Mouse (Mus musculus): ENCODE data around the gene Uaca.
"Not testable (repeated sequence)": the region's sequence is repeated elsewhere in the genome, so short reads cannot be mapped to it uniquely, and the experiment has no call there.

Uaca gene

DNA sequence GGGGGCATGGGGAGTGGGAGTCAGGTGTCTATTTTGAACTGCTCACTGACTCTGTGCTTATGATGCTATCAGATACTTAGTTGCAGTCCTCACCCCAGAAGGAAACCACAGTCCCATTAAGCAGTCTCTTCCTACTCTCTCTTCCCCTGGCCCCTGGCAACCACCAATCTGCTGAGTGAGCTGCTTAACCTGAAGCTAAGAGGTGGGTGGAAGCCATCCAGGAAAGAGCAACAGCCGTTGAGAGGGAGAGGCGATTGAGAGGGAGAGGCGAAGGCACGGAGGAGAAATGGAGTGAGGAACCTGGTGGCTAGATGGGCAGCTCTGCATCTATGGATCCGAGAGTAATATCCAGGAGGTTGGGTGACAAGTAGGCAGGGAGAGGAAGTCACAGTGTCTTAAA lies 13.7 kb downstream of the Uaca start:
- DNase-seq (ENCODE audit: low read depth, low spot score), result no peak
- Histone ChIP-seq H3K36me3 (ENCODE audit: control insufficient read depth, insufficient read depth, low read length, poor library complexity, severe bottlenecking) (no peaks in the 10 kb centered on the region), H3K27me3 (ENCODE audit: control insufficient read depth, insufficient read depth, low read length, poor library complexity, severe bottlenecking) (no peaks in the 10 kb centered on the region)

DNA sequence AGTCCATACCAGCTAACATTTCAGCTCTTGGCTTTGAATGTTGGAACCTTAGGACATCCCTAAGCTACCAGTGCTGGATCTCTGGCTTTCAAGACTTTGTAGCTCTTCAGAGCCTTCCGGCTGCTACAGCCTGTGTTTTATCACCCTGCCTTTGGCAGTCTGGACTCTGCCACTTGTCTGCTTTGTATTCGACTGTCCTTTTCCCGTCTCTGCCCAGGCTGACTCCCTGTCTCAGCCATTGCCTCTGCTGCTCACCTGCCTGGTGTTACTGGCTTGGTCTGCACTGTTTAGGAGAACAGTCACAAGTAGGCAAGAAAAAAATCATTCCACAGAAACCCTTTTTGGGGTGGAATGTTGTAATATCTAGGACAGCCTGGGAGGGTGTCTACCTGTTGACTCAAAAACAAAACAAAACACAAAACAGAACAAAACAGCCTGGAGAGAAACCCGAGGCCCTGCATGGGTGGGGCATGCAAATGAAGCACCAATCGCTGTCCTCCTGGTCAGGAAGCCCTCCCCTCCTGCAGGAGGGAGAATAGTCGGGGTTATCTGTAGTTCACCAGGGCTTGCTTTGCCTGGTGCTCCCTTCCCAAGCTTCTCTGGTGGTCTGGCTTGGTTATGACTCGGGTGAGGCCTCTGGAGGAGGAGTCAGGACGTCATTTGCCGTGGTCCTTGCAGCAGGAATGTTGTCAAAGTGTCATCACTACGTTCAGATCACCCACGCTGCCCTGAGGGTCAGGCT lies 19.0 kb downstream of the Uaca start:
- DNase-seq (ENCODE audit: low read depth, low spot score), result peak; percentile 22
- no peaks in the 10 kb centered on the region for H3K36me3 ChIP-seq (ENCODE audit: control insufficient read depth, insufficient read depth, low read length, poor library complexity, severe bottlenecking)

DNA sequence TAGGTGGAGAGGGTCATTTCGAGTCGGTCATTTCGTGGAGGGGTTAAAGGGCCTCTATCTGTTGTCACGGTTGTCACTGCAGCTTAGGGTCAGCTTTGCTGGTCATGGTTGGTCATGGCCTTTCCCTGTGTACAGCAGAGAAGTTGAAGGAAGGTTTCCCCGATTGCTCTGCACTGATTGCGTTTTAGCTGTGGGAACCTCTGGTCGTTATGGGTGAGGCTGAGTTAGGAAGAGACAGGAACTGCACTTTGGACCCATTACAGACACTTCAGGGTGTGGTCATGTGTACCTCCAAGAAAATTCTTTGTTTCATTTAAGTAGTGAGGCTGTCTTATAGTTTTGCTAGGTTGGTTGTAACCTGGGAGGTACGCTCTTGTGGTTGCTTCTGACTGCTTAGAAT lies 21.2 kb downstream of the Uaca start:
- DNase-seq (ENCODE audit: low read depth, low spot score), result no peak
- no peaks in the 10 kb centered on the region for H3K27me3 ChIP-seq (ENCODE audit: control insufficient read depth, insufficient read depth, low read length, poor library complexity, severe bottlenecking)

More for the DNA sequence above, 19.0 kb downstream of the Uaca start:
- no peaks in the 10 kb centered on the region for H3K27me3 ChIP-seq (ENCODE audit: control insufficient read depth, insufficient read depth, low read length, poor library complexity, severe bottlenecking)

DNA sequence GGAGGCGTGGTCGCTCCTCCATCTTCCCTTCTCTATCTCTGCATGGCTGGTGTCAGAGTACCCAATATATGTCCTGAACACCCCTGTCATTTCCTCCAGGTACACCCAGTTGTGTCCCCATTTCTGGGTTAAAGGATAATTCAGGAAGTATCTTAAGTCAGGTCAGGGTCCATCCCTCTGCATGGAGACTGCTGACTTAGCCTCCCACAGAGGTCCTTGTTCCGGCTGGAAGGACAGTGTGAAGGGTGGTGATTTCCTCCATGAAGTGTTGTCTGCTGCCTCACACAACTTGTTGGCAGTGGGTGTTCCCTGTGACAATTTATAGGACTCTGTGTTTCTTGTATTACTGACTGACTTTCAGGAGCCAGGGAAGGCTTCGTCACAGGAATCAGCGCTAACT lies 23.2 kb downstream of the Uaca start:
- Histone ChIP-seq H3K36me3 (ENCODE audit: control insufficient read depth, insufficient read depth, low read length, poor library complexity, severe bottlenecking) (no peaks in the 10 kb centered on the region), H3K27me3 (ENCODE audit: control insufficient read depth, insufficient read depth, low read length, poor library complexity, severe bottlenecking) (no peaks in the 10 kb centered on the region)
- no peak for DNase-seq (ENCODE audit: low read depth, low spot score)

More for the DNA sequence above, 21.2 kb downstream of the Uaca start:
- H3K36me3 ChIP-seq (ENCODE audit: control insufficient read depth, insufficient read depth, low read length, poor library complexity, severe bottlenecking), result no peaks in the 10 kb centered on the region

DNA sequence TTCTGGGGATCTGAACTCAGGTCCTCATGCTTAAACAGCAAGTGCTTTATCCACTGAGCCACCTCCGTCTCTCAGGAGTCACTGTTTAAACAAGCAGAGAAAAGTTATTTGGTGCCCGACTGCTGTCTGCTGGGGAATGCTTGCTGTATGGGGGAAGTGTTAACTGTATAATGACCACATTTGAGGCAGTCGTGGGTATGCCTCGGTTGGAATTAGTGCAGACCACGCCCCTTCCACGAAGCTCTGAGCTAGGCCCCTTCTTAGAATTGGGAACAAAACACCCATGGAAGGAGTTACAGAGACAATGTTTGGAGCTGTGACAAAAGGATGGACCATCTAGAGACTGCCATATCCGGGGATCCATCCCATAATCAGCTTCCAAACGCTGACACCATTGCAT lies 24.2 kb downstream of the Uaca start:
- DNase-seq (ENCODE audit: low read depth, low spot score); H3K27me3 ChIP-seq (ENCODE audit: control insufficient read depth, insufficient read depth, low read length, poor library complexity, severe bottlenecking); H3K36me3 ChIP-seq (ENCODE audit: control insufficient read depth, insufficient read depth, low read length, poor library complexity, severe bottlenecking): not testable (repeated sequence)

DNA sequence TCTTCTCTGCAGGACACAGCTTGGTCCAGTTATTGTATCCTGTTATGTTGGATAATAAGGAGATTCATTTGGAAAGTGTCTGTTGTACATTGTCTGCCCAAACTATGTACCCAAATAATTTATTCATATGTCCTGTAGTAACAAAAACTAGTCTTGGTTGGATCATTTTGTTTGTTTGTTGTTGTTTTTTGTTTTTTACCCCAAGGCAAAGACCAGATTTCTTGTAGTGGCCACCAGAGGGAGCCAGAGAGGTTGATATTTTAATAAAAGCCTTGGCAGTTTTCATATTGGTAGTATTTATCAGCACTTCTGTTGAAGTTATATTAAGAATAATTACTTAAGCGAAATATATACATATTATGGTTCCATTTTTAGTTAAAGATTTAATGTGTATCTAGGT lies 25.0 kb downstream of the Uaca start:
- peak; percentile 68 for DNase-seq (ENCODE audit: low read depth, low spot score)
- H3K27me3 ChIP-seq (ENCODE audit: control insufficient read depth, insufficient read depth, low read length, poor library complexity, severe bottlenecking), result no peaks in the 10 kb centered on the region
- H3K36me3 ChIP-seq (ENCODE audit: control insufficient read depth, insufficient read depth, low read length, poor library complexity, severe bottlenecking), result no peaks in the 10 kb centered on the region

DNA sequence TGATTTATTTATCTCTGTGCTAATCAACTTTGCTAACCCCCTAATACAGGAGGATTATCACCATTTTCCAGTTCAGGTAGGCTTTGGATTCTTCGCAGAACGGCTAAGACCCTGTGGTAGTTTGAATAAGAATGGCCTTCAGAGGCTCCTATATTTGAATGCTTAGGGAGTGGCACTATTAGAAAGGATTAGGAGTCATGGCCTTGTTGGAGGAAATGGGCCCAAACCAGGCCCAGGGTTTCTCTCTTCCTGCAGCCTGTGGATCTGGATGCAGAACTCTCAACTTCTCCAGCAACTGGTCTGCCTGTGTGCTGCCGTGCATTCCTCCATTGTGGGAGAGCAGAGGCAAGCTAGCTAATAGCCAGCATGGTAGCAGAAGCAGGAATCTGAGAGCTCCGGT lies 27.2 kb downstream of the Uaca start:
- H3K27me3 ChIP-seq (ENCODE audit: control insufficient read depth, insufficient read depth, low read length, poor library complexity, severe bottlenecking), result no peaks in the 10 kb centered on the region
- no peaks in the 10 kb centered on the region for H3K36me3 ChIP-seq (ENCODE audit: control insufficient read depth, insufficient read depth, low read length, poor library complexity, severe bottlenecking)
- no peak for DNase-seq (ENCODE audit: low read depth, low spot score)

DNA sequence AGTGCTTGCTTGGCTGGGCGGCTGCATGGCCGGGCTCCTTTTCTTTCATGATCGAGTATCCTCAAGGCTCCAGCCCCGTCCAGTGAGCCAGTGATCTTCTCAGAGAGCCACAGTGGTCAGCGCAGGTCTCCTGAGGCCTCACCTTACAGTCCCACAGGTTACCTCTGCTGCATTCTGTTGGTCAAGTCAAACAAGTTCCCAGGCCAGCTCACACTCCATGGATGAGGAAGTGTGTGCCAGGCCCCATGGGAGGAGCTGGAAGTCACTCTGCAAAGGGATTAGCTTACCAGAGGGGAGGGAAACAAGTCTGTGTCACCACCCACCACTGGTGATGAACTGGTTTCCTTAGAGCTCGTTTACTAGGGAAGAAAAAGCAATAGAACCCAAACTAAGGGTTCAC lies 28.3 kb downstream of the Uaca start:
- DNase-seq (ENCODE audit: low read depth, low spot score), result no peak
- Histone ChIP-seq H3K27me3 (ENCODE audit: control insufficient read depth, insufficient read depth, low read length, poor library complexity, severe bottlenecking) (no peaks in the 10 kb centered on the region), H3K36me3 (ENCODE audit: control insufficient read depth, insufficient read depth, low read length, poor library complexity, severe bottlenecking) (no peaks in the 10 kb centered on the region)

DNA sequence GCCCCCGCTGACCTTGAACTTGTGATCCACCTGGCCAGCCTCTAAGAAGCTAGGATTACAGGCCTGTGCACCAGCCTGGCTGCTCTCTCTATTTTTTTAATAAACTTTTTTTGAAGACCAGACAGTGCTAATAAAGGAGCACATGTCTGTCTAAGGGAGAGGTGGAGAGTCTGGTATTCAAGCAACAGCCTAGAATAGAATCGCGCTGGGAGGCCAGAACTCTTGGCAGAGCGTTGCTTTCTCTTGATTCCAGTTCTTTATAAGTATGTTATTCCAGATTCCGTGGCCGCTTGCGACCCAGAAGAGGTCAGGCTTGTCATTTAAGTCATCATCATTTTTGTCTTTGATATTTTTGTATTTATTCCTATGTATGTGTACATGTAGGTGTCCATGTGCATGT lies 31.2 kb downstream of the Uaca start:
- Histone ChIP-seq H3K36me3 (ENCODE audit: control insufficient read depth, insufficient read depth, low read length, poor library complexity, severe bottlenecking) (no peaks in the 10 kb centered on the region), H3K27me3 (ENCODE audit: control insufficient read depth, insufficient read depth, low read length, poor library complexity, severe bottlenecking) (no peaks in the 10 kb centered on the region)
- DNase-seq (ENCODE audit: low read depth, low spot score), result no peak

DNA sequence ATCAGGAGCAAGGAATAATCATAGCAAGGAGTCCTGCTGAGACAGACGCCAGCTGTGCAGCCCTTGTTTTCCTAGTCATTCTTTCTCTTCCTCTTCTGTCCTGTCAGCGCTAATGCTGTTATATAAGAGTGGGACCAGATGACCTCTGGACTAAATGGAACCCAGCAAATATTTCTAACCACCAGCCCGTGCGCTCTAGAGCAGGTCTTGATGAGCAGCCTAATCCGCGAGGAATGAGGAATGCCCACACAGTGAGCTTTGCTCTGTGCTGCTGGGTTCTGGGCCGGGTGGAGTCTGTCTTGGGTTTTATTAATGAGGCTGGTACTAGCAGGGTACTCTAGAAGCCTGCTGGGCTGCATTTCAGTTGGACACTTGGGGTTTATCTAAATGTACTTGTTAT lies 32.4 kb downstream of the Uaca start:
- no peak for DNase-seq (ENCODE audit: low read depth, low spot score)
- H3K27me3 ChIP-seq (ENCODE audit: control insufficient read depth, insufficient read depth, low read length, poor library complexity, severe bottlenecking), result no peaks in the 10 kb centered on the region
- H3K36me3 ChIP-seq (ENCODE audit: control insufficient read depth, insufficient read depth, low read length, poor library complexity, severe bottlenecking), result no peaks in the 10 kb centered on the region

DNA sequence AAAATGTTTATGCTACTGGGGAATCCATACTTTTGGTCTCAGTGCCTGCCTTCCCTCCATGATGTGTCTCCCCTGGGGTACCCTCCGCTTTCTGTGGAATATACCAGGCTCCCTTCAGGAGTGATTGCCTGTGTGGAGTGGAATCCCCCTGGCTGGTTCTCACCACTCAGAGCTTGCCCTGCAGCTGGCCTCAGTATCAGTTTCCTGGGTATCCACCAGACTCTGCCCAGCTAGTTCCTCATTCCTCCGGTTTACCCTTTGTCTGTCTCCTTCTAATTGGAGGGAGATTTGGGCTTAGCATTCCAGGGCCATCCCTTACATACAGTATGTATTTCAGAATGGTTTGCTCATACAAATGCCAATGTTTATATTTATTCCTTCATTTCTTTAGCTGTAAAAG lies 33.9 kb downstream of the Uaca start:
- no peak for DNase-seq (ENCODE audit: low read depth, low spot score)
- Histone ChIP-seq H3K27me3 (ENCODE audit: control insufficient read depth, insufficient read depth, low read length, poor library complexity, severe bottlenecking) (no peaks in the 10 kb centered on the region), H3K36me3 (ENCODE audit: control insufficient read depth, insufficient read depth, low read length, poor library complexity, severe bottlenecking) (no peaks in the 10 kb centered on the region)

DNA sequence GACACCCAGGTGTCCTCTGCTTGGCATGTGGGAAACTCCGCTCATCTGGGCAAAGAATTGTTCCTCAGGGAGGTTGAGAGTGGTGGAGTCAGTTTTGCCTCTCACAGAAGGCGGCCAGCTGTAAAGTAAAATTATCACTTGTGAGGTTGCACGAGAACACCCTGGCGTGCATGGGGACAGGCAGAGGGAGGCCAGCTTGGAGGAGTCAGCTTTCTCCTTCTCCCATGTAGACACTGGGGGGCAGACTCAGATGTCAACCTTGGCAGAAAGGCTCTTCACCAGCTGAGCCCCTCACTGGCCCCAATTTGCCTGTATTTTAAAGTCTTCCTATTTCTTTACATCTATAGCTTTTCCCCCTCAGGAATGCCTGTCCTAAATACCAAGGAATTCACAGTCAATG lies 35.3 kb downstream of the Uaca start:
- no peak for DNase-seq (ENCODE audit: low read depth, low spot score)
- Histone ChIP-seq H3K27me3 (ENCODE audit: control insufficient read depth, insufficient read depth, low read length, poor library complexity, severe bottlenecking) (no peaks in the 10 kb centered on the region), H3K36me3 (ENCODE audit: control insufficient read depth, insufficient read depth, low read length, poor library complexity, severe bottlenecking) (no peaks in the 10 kb centered on the region)

DNA sequence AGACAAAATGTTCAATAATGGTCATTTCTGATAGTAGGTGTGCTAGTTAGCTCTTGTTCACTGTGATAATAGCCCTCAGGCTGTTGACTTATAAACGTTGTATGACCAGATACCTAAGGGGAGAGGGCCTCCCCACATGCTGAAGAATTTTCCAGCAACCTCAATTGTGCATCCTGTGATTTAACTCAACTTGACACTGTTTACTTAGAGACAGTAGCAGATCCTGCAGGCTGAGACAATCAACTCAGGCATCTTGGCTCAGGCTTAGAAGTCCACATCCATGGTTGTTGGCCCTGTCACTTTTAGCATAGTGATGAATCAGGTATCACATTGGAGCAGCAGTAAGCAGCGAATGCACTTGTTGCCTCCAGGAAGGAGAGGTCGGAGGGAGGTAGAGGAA lies 35.7 kb downstream of the Uaca start:
- DNase-seq (ENCODE audit: low read depth, low spot score), result no peak
- Histone ChIP-seq H3K27me3 (ENCODE audit: control insufficient read depth, insufficient read depth, low read length, poor library complexity, severe bottlenecking) (no peaks in the 10 kb centered on the region), H3K36me3 (ENCODE audit: control insufficient read depth, insufficient read depth, low read length, poor library complexity, severe bottlenecking) (no peaks in the 10 kb centered on the region)

DNA sequence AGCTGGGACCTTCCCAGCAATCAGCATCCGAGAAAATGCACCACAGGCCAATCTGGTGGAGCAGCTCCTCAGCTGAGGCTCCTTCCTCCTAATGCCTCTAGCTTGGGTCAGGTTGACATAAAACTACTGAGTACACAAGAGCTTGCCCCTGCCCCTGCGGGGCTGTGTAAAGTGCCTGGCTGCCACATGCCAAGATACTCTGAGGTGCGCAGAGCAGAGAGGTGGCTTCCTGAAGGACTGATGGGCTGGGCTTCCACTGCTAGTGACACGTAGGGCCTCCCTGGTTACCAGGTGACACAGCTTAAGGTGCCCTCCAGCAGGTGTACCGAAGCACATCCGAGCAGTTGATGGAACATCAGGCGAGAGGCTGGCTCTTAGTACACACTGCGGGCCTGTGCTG lies 37.9 kb downstream of the Uaca start:
- no peak for DNase-seq (ENCODE audit: low read depth, low spot score)
- H3K36me3 ChIP-seq (ENCODE audit: control insufficient read depth, insufficient read depth, low read length, poor library complexity, severe bottlenecking), result no peaks in the 10 kb centered on the region
- no peaks in the 10 kb centered on the region for H3K27me3 ChIP-seq (ENCODE audit: control insufficient read depth, insufficient read depth, low read length, poor library complexity, severe bottlenecking)

DNA sequence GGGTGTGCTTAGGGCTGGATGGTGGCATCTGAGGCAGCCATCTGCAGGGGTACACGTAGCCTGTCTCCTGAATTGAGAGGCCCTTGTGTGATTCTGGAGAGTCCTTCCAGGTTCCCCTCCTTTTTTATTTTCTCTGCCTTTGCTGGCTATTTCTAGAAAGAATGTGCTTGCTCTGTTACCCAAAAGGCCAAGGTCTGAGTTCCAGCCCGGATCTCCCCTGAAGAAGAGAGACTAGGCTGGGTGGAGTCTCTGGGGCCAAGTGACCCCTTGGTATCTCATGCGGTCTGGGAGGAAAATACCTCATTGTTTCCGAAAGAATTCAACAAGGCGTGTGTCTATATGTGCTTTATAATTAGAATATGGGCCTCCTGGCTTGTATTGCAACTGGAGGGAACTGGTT lies 41.8 kb downstream of the Uaca start:
- no peaks in the 10 kb centered on the region for H3K27me3 ChIP-seq (ENCODE audit: control insufficient read depth, insufficient read depth, low read length, poor library complexity, severe bottlenecking)
- no peaks in the 10 kb centered on the region for H3K36me3 ChIP-seq (ENCODE audit: control insufficient read depth, insufficient read depth, low read length, poor library complexity, severe bottlenecking)
- no peak for DNase-seq (ENCODE audit: low read depth, low spot score)

DNA sequence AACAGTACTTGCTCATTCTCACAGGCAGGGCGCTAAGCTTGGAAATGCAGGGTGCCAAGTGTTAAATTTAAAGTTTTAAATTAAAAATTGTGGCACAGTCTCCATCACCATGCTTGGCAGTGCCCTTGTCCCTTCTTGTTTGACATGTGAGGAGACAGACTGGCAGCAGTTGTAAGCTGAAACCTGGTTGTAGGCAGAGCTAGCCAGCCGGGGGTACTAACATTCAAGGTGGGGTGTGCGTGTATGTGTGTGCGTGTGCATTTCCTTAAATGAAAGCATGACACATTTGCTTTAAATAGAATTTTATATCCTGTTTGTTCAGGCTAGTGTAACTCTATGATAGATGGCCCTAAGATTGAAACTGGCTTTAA lies 42.7 kb downstream of the Uaca start:
- Histone ChIP-seq H3K27me3 (ENCODE audit: control insufficient read depth, insufficient read depth, low read length, poor library complexity, severe bottlenecking) (no peaks in the 10 kb centered on the region), H3K36me3 (ENCODE audit: control insufficient read depth, insufficient read depth, low read length, poor library complexity, severe bottlenecking) (no peaks in the 10 kb centered on the region)
- no peak for DNase-seq (ENCODE audit: low read depth, low spot score)

Measured in splenic B cell, adult 2 months (primary cell).